Mouse (Mus musculus) frontal cortex, postnatal 14 days (tissue): Measurements from ENCODE around the gene Btbd9.
"Not testable (repeated sequence)": the region's sequence is repeated elsewhere in the genome, so short reads cannot be mapped to it uniquely, and the experiment has no call there.

Source experiments
- DNase-seq, 2 experiments: peaks; one replicate each; pipeline ENCODE4 v3.0.0; 2022; ENCODE audit warnings: low spot score in 2 of 2

Btbd9 gene

DNA sequence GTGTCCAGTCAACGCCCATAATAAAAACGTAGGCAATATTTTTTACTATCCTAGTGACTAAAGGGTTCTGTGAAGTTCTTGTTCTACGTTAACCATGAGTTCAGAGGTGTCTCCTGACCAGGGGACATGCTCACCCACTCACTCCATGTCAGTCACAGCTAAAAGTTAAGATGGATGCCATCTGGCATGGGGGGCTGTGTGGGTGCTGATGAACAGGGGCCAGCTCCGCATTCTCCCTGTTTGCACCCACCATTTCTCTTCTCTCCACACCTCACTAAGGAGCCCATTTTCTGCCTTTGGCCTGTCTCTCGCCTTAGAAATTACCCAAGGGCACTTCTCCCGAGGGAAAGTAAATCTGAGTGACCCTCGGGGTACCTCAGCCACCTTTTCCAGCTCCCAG is 63.8 kb downstream of the Btbd9 start:
- no peak for DNase-seq

DNA sequence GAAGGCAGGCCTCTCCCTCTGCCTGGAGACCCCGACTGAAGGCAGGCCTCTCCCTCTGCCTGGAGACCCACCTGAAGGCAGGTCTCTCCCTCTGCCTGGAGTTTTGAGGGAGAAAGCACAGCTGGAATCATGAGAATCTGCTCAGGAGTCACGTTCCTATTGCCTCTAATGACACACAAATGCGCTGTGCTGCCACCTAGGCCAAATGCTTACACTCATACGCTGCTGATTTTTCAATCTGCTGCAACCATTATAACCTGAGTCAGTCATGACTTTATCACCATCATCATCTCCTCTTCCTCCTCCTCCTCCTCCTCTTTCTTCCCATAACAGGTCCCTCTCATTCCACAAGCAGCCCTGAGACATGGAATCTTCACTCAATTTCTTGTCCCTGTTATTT is 64.3 kb downstream of the Btbd9 start:
- no peak for DNase-seq

- no peak for DNase-seq
Measured at GRCm38 (mm10) chr17:30511399-30511798, 64.9 kb downstream of the Btbd9 start.

GRCm38 (mm10) chr17:30510171-30510570 is 66.1 kb downstream of the Btbd9 start:
- no peak for DNase-seq

DNA sequence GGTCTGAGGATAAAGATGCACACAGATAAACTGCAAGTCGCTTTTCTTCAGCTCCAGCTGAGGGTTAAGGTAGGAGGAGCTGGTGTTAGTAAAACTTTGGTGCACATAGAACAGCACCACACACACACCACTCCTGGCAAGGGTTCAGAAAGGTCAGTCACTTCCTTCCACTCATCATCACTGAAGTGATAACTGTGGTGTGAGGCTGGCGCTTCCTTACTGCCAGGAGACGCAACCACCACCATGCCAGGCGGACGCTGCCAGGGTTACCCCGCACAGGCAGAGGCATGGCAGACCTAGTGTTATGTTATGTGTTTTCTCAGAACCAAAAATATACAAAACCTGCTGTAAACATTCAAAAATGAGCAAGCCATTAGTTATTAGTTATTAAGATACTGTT is 66.6 kb downstream of the Btbd9 start:
- DNase-seq = no peak

DNA sequence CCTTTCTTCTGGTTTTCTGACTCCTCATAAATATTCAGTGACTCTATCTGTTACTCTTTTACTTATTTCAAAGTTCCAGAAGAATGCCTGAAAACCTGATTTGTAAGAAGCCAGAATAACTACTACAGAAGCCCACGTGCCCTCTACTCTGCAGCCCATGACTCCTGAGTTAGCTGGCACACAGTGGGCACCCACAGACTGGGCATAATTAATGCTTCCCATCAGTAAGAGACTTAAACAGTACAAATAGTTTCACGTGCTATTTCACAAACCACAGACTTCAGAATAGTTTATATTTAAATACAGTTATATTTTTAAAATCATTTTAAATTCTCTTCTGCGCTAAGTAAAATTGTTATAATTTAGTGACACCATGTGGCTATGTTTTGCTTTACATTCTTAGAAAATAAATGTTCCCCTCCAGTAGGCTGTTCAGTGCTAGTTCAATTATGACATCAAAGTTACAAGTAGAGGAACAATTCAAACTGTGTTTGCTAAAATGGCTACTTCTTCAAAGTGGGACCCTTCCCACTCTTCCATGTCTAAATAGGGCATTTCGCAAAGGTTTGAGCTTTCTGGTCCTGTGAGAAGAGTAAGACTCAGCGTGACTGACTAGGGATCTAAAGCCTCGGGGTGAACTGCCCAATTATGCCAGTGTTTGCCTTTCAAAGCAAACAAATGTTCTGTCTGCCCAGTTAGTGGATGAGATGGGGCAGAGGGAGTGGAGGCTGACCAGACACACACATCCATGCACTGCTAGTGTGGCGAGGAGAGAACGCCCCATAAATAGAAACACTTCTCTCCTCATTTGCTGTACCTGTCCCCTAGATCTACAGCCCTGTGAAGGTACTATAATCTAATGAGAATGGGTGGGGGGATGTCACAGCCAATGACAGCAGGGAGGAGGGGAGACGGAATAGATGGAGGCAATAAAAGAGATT is 68.4 kb downstream of the Btbd9 start:
- DNase-seq = no peak

GRCm38 (mm10) chr17:30506916-30507315 is 69.4 kb downstream of the Btbd9 start:
- DNase-seq = no peak

DNA sequence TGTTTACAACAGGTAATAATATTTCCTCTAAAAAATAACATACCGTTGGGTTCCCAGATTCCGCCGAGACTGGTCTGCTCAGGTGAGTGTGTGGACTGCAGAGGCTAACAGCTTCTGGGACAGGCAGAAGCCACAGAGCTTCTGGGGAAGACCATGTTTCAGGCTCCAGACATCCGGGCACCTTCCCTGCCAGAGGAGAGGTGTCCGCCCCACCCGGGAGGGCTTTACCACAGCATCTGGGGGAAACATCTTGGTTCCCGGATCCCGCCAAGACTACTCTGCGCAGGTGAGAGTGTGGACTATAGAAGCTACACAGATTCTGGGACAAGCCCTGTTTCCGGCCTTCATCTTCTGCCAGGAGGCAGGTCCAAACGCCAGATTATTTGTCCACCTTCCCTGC is 76.7 kb downstream of the Btbd9 start:
- not testable (repeated sequence) for DNase-seq

DNA sequence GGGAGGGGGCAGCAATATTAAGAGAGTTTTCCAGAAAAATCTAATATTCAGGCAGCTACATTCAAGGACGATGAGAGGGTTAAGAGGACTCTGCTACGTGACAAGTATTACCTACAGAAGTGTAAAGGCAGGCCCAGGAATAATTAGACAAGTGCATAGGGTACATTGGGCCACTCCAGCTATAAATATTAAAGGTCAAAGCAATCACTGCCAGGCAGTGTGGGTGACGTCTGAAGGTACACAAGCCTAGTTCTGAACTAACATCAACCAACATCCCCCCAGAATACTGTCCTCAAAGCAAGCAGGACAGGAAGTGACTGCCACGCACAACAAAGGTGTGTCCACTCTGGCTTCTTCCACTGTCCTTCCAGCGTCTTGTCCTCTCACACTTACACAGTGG is 77.5 kb downstream of the Btbd9 start:
- DNase-seq = no peak

DNA sequence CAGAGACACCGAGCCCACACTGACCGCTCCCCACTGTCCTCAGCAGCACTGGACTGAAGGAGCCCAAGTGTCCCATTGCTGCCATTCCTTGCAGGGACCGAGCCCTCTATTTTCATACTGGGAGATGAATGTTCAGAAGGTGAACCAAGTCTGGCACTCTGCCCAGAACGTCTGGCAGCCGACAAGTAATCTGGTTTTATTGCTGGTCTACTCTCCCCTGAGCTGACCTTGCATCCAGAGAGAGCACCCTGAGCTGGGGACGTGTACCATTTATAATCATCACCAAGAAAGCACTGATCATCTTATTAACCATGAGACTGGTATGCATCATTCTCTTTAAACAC is 77.9 kb downstream of the Btbd9 start:
- DNase-seq = no peak

DNA sequence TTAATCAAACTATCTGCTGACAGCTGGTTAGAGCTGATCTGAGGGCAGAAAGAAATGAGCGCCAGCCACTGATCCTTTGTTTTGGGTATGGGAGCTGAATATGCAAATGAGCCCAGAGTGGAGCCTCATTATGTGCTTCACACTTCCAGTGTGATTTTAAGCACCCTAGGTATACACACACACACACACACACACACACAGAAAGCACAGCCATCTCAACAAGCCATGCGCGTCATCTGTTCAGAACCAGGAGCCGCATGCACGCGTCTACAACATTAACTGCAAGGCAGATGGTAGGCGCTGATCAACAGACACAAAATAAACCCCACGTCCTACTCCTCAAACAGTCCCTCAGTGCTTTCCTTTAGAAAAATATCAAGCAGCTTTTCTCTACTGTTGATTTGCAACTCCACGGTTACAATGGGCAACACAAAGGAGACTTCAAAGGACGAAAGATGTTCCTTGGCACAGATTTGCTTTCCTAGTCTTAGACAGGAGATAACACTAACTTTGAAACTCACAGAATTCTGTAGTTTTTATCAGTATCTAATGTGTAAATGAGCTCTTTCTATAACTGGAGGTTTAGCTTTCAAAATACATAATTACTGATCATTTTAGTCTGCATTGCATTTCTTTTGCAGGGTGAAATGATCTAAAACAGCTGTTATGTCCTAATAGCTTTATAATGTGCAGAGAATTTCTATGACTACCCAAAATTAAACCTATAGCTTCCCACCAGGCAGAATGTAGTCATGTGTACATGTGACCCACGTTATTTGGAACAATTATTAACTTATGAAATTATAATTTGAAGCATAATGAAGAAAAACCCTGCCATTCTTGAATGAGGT is 78.5 kb downstream of the Btbd9 start:
- peak; percentile 47 to 54 for DNase-seq

DNA sequence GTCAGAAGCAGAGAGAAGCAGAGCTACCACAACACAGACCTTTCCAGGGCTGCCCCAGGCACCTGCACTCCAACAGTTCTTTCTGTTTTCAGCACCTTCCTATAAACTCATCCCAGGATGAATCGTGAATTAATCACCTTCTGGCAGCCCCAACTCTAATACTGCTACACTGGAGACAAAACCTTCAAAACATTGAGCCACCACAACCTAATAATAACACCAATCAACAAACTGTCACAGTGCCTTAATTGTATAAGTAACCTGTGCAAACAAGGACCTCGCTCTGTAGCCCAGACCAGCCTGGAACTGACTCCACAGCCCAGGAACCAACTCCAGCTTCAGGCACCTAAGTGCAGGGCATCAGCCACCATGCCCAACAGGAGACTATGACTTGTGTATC is 80.7 kb downstream of the Btbd9 start:
- no peak for DNase-seq

GRCm38 (mm10) chr17:30495154-30495553 is 81.1 kb downstream of the Btbd9 start:
- DNase-seq = no peak

DNA sequence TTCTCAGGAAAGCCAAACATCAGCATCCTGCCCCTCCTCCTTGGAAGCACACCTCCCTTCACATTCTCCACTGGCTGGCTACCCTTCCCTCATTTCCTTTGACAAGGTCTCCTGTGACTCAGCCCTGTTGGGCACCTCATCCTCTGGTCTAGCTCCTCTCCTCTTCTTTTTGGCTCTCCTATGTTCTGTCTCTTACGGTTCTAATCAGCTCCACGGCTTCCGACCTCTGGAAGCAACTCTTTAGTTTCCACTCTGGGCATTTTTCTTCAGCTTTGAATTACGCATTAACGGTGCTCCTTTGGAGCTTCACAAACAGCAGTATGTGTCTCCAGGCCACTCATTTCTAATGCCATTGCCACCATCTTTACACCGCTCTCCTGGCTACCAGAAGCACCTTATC is 82.8 kb downstream of the Btbd9 start:
- DNase-seq = no peak

- no peak for DNase-seq
Measured at GRCm38 (mm10) chr17:30492191-30492590, 84.1 kb downstream of the Btbd9 start.

- DNase-seq = no peak
Measured at GRCm38 (mm10) chr17:30491601-30492000, 84.7 kb downstream of the Btbd9 start.

GRCm38 (mm10) chr17:30490601-30491000 is 85.7 kb downstream of the Btbd9 start:
- DNase-seq = no peak

DNA sequence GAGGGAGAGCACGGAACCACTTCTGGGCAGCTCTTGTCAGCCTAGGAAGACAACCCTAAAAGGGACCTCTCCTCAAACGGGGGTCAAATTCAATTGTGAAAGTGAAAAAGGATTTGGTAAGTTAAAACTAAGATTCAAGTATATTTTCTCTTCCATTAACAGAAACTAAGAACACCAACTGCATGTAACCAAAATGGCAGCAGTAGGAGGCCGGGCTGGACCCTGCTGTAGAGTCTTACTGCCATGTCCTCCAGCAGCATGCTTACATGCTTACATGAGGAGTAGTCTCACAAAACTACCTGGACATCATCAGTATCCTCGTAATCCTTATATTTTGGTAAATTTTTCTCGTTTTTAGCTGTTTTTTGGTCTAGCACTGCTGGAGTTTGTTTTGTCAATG is 86.2 kb downstream of the Btbd9 start:
- no peak for DNase-seq

- no peak for DNase-seq
Measured at GRCm38 (mm10) chr17:30489629-30490028, 86.7 kb downstream of the Btbd9 start.

DNA sequence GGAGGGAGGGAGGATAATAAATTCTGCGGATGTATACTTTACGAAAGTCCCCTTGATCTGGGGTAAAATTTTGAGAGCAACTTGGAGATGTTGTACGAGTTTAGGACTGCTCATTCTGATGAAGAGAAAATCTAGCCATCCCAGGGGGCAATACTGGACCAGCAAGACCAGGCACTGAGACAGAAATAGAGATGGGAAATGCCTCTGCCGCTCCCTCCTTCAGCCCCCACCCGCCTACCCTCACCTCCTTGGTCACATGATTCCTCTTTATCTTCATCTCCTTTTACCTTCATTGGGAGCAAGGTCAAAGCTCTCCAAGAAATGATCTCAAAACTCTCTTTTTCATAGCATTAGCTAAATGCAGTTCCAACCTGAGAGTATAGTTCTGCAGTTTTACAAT is 88.6 kb downstream of the Btbd9 start:
- DNase-seq = no peak

- no peak for DNase-seq
Measured at GRCm38 (mm10) chr17:30485067-30485854, 91.0 kb downstream of the Btbd9 start.

DNA sequence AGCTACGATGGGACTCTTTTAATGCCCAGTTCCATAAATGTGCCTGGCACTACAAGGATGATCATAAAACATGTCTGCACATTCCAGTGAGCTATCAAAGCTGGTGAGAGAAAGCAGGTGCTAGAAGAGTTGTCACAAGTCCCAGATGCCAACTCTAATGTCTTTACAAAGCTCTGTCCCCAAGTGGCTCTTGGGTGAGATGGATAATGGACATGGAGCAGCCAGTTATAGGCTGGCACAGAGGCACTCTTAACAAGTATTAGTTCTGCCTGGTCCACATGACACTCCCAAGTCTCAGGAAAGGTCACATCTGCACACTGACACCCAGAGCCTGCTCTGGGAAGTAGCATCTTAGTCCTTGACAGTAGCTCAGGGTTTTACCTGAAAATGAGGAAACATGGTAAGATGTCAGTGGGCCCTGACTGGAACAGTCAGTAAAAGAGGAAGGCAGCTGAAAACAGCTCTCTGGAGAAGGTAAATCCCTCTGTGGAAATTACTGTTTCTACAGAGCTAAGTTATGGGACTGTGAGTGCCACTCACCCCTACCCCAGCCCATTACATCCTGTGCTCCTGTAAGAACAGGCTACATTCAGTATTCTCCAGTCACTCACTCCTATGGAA is 91.7 kb downstream of the Btbd9 start:
- DNase-seq = no peak
